Mouse (Mus musculus): ENCODE measurements around the gene Brpf3. TPM values are rescaled to one million over a fixed set of nuclear protein-coding genes. Genes with fewer than 3 reads are reported as not detected.

Brpf3 gene
- polyA plus RNA-seq (2015; fragmentation: Nextera tagmentation; extraction: Ambion mirVana) = 52.0 and 59.2 TPM in 2 replicates

GRCm38 (mm10) chr17:28800671-28801412 lies at the start of gene Brpf3:
Brpf3 (plus strand) TSS chr17:28801090.

GRCm38 (mm10) chr17:28769121-28769874 lies 31.6 kb upstream of the Brpf3 start, which contains the start of gene Mapk13:
Mapk13 (plus strand) TSS chr17:28769297.

GRCm38 (mm10) chr17:28858205-28858604 lies 57.3 kb downstream of the Brpf3 start, which contains the start of gene Pnpla1:
Pnpla1 (plus strand) TSS chr17:28858411.

Other genes with a start within 250 kb of the Brpf3 start
- gene Clps, start 240.3 kb upstream of the Brpf3 start, polyA plus RNA-seq (2015; fragmentation: Nextera tagmentation; extraction: Ambion mirVana) = 92.0 and 280 TPM in 2 replicates
- gene Lhfpl5, start 225.4 kb upstream of the Brpf3 start, polyA plus RNA-seq (2015; fragmentation: Nextera tagmentation; extraction: Ambion mirVana) = 0.11 and 0.13 TPM in 2 replicates
- 49.3 and 50.4 TPM in 2 replicates for gene Srpk1, start 178.4 kb upstream of the Brpf3 start, polyA plus RNA-seq (2015; fragmentation: Nextera tagmentation; extraction: Ambion mirVana)
- 0.49 and 0.90 TPM in 2 replicates for gene Slc26a8, start 110.9 kb upstream of the Brpf3 start, polyA plus RNA-seq (2015; fragmentation: Nextera tagmentation; extraction: Ambion mirVana)
- gene Mapk14, start 109.8 kb upstream of the Brpf3 start, polyA plus RNA-seq (2015; fragmentation: Nextera tagmentation; extraction: Ambion mirVana) = 29.8 and 34.6 TPM in 2 replicates
- 3.1 and 3.6 TPM in 2 replicates for gene AC170998.1, start 75.0 kb upstream of the Brpf3 start, polyA plus RNA-seq (2015; fragmentation: Nextera tagmentation; extraction: Ambion mirVana)
- 27.5 and 39.9 TPM in 2 replicates for gene Mapk13, start 31.8 kb upstream of the Brpf3 start, polyA plus RNA-seq (2015; fragmentation: Nextera tagmentation; extraction: Ambion mirVana)
- gene Pnpla1, start 57.3 kb downstream of the Brpf3 start, polyA plus RNA-seq (2015; fragmentation: Nextera tagmentation; extraction: Ambion mirVana) = 0.29 and 0.34 TPM in 2 replicates
- 0.10 and 0.13 TPM in 2 replicates for gene 4930539E08Rik, start 114.2 kb downstream of the Brpf3 start, polyA plus RNA-seq (2015; fragmentation: Nextera tagmentation; extraction: Ambion mirVana)
- 0.46 and 1.0 TPM in 2 replicates for gene Pxt1, start 142.8 kb downstream of the Brpf3 start, polyA plus RNA-seq (2015; fragmentation: Nextera tagmentation; extraction: Ambion mirVana)
- gene Kctd20, start 150.9 kb downstream of the Brpf3 start, polyA plus RNA-seq (2015; fragmentation: Nextera tagmentation; extraction: Ambion mirVana) = 62.8 and 66.8 TPM in 2 replicates
- gene Stk38, start 206.9 kb downstream of the Brpf3 start, polyA plus RNA-seq (2015; fragmentation: Nextera tagmentation; extraction: Ambion mirVana) = 69.3 and 77.0 TPM in 2 replicates
- gene Srsf3, start 231.5 kb downstream of the Brpf3 start, polyA plus RNA-seq (2015; fragmentation: Nextera tagmentation; extraction: Ambion mirVana) = 364 and 382 TPM in 2 replicates

Data from spleen, postnatal 0 days (tissue).